Mouse (Mus musculus) cerebellum, adult 2 months (tissue): ENCODE results near the gene Zc3h14. TPM values are rescaled to one million over a fixed set of nuclear protein-coding genes. Genes with fewer than 3 reads are reported as not detected.
A peak's percentile ranks its signal among the peaks of the same experiment; 100 is the strongest.

ENCODE experiments used
- DNase-seq, 2 experiments: peaks; one replicate each; pipeline ENCODE4 v3.0.0; 2021
- H3K27ac ChIP-seq: fragments of 200-500 bp; 2 replicates; pipeline ENCODE4 v1.5.1; 2012; ENCODE audit warnings: low read length, control low read depth, inconsistent platforms; ENCODE audit not compliant: insufficient read depth
- H3K27me3 ChIP-seq: fragments of 200-500 bp; 2 replicates; pipeline ENCODE4 v1.6.1; 2012; ENCODE audit warnings: inconsistent platforms, mild to moderate bottlenecking, low read length, moderate library complexity; ENCODE audit not compliant: control insufficient read depth, insufficient read depth
- H3K4me1 ChIP-seq: fragments of 200-500 bp; 2 replicates; pipeline ENCODE4 v1.6.1; 2011; ENCODE audit warnings: low read length; ENCODE audit not compliant: control insufficient read depth, insufficient read depth
- H3K4me3 ChIP-seq: fragments of 200-500 bp; replicated peaks from 2 replicates; pipeline ENCODE3; 2011; ENCODE audit warnings: mild to moderate bottlenecking, low read depth, low read length, control low read depth; ENCODE audit not compliant: insufficient read depth
- CTCF ChIP-seq: fragments of 200-500 bp; IDR thresholded peaks from 2 replicates; pipeline ENCODE4 v1.5.1; 2011; ENCODE audit warnings: low read depth, mild to moderate bottlenecking, control low read depth, low read length, moderate library complexity, borderline replicate concordance; ENCODE audit not compliant: insufficient read depth
- POLR2A ChIP-seq: fragments of 200-500 bp; IDR thresholded peaks from 2 replicates; pipeline ENCODE4 v1.6.1; 2011; ENCODE audit warnings: low read length, control low read depth, borderline replicate concordance; ENCODE audit not compliant: insufficient read depth
- WGBS: fragments of 180-500 bp; shearing (Covaris S2); methylation state at CpG from one replicate; pipeline ENCODE4 v1.1.7; 2018; 5-methylcytosine and 5-hydroxymethylcytosine counted together
- polyA plus RNA-seq: library from polyadenylated mRNA; depleted of rRNA; stranded (reverse); fragments of >200 nt; gene quantifications from 2 replicates; pipeline ENCODE4 v1.2.3, GENCODE M21; 2012

Zc3h14 gene
- polyA plus RNA-seq, 1 experiment = 105 TPM

DNA sequence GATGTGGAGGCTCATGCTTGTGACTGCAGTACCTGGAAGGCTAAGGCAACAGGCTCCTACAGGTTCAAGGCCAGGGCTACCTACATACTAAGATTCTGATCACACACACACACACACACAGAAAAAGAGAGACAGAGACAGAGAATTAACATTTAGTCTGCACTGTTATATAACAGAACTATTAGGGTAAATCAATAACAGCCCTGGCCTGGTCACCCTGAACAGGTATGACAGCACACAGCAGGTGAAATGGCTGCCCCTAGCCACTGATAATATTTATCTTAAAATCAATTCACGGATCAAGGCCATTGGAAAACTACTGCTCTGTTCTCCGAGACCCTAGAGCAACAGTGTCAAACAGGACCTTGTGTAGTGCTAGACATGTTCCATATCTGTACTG, 30.6 kb upstream of the Zc3h14 start:
- WGBS = 94% methylated on average over 2 of the region's 2 CpGs
- TF ChIP-seq CTCF (no peak), POLR2A (no peak)
- peaks cover 8% of the 10 kb centered on the region for H3K4me1 ChIP-seq
- H3K27ac ChIP-seq = no peak overlapping the region
- H3K4me3 ChIP-seq = no peak overlapping the region
- DNase-seq = no peak
- no peaks in the 10 kb centered on the region for H3K27me3 ChIP-seq

DNA sequence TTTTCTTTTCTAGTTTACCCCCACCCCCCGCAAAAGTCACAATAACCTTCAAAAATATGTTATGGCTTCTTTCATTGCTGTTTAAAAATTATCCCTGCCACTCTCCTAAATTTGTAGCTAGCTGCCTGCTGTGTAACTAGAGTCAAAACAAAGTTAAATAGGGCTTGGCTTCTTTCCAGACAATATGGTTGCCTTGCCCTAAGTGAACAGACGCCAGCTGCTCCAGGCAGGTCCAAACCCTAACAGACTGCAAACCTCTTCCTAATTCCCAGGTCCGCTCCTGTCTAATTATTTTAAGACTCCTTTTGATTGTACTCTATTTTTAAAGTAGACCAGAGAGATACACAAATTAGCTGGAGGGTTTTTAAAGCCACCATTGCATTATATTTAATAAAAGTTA, 26.1 kb upstream of the Zc3h14 start:
- 15% methylated on average over 3 of the region's 3 CpGs for WGBS
- no peak for TF ChIP-seq POLR2A
- no peak for TF ChIP-seq CTCF
- H3K4me1 ChIP-seq = peaks cover 12% of the 10 kb centered on the region
- DNase-seq = peak; percentile 48 to 85
- H3K27ac ChIP-seq = no peak overlapping the region
- H3K4me3 ChIP-seq = no peak overlapping the region
- no peaks in the 10 kb centered on the region for H3K27me3 ChIP-seq

DNA sequence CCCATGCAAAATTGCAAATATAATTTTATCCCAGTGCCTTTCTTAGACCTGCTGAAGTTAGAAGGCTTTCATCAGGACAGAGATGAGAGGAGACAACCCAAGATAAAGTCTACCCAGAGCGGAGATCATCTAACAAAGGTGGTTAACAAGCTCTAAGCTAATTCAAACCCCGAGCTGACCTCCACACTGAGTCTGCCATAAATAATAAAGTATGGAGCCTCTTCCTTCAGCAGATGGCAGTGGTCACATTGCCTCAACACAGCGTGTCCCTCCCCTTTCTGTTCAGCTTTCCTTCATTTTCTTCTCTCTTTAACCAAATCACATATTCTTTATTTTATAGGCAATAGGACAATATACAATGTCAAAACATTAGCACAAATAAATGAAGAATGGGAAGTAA, 25.7 kb upstream of the Zc3h14 start:
- WGBS = 43% methylated on average over 3 of the region's 3 CpGs
- no peak overlapping the region for H3K27ac ChIP-seq
- TF ChIP-seq CTCF (0 out of 2 replicates have a peak, but pooled peaks have one; percentile 5), POLR2A (no peak)
- no peaks in the 10 kb centered on the region for H3K27me3 ChIP-seq
- H3K4me1 ChIP-seq = peaks cover 15% of the 10 kb centered on the region
- no peak overlapping the region for H3K4me3 ChIP-seq
- no peak for DNase-seq

DNA sequence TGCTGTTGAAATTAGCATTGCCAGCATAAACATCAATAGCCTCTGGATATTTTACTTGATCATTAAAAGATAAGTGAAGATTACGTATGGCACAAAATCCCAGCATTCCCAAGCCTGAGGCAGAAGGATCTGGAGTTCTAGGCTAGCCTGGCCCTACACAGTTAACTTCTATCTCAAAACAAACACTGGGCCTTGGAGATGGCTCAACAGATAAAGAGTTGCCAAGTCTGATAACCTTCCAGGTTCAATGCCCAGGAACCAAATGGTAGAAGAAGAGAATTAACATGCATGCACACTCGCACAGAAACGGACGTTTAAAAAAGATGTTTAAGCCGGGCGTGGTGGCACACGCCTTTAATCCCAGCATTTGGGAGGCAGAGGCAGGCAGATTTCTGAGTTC, 22.5 kb upstream of the Zc3h14 start:
- no peaks in the 10 kb centered on the region for H3K27me3 ChIP-seq
- no peak for DNase-seq
- WGBS = 88% methylated on average over 7 of the region's 7 CpGs
- peaks cover 31% of the 10 kb centered on the region for H3K4me1 ChIP-seq
- no peak overlapping the region for H3K4me3 ChIP-seq
- TF ChIP-seq CTCF (no peak), POLR2A (no peak)
- no peak overlapping the region for H3K27ac ChIP-seq

DNA sequence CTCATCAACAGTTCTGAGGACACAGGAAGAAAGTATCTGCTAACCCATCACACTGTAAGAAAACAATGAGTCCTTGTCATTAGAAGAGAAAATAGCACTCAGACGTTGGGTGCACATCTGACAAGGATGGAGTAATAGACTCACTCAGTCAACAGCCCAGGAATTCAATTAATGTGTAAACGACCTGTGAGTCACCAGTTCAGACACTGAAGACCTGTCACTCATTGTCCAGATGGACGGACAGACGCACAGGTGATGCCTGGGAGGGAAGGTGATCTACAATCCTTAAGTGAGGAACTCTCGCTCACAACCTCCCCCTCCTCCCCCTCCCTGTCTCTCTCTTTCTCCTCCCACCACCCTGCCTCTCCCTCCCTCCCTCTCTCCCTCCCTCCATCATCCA, 21.8 kb upstream of the Zc3h14 start:
- no peaks in the 10 kb centered on the region for H3K27me3 ChIP-seq
- H3K27ac ChIP-seq = no peak overlapping the region
- no peak for TF ChIP-seq POLR2A
- no peak for TF ChIP-seq CTCF
- 64% methylated on average over 5 of the region's 5 CpGs for WGBS
- no peak overlapping the region for H3K4me3 ChIP-seq
- DNase-seq = no peak
- H3K4me1 ChIP-seq = peaks cover 29% of the 10 kb centered on the region

DNA sequence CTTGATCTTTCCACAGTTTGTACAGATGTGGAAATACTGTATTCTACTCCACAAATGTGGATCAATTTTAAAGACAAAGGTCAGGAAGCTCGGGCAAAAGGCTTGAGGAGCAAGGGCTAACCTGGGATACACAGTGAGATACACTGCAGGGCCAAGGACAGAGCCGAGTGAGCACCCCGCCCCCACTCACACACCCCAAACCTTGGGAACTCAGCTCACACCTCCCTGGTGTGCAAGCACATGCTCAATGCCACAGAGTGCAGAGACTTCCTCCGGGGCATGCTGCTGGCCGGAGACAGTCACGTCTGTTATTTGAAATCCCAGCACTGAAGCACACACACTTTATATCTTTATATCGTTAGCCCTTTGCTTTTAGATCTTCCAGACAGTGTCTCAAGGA, 20.7 kb upstream of the Zc3h14 start:
- DNase-seq = peak; percentile 38 to 50
- Histone ChIP-seq H3K27me3 (no peaks in the 10 kb centered on the region), H3K27ac (no peak overlapping the region), H3K4me3 (no peak overlapping the region), H3K4me1 (peaks cover 27% of the 10 kb centered on the region)
- TF ChIP-seq POLR2A (no peak), CTCF (no peak)
- WGBS = 37% methylated on average over 7 of the region's 7 CpGs

DNA sequence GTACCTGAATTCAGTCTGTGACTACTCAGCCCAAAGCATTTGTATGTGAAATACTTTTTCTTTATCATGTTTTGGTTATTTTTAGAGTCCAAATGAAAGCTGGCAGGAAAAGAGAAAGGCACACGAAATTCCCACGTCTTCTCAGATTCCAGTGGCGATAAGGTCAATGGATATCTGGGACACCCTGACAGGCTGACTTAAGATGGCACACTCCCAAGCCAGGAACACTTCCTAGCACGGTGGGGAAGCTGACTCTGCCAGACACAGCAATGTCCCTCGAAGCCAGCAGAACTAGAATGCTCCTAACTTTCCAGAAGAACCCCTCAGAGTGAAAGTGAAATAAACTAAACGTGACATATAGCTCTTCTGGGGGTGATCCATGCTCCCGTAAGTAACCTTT, 19.6 kb upstream of the Zc3h14 start:
- DNase-seq = peak; percentile 52 to 71
- 19% methylated on average over 7 of the region's 7 CpGs for WGBS
- Histone ChIP-seq H3K27me3 (no peaks in the 10 kb centered on the region), H3K4me1 (peaks cover 24% of the 10 kb centered on the region), H3K27ac (no peak overlapping the region), H3K4me3 (no peak overlapping the region)
- TF ChIP-seq POLR2A (no peak), CTCF (no peak)

DNA sequence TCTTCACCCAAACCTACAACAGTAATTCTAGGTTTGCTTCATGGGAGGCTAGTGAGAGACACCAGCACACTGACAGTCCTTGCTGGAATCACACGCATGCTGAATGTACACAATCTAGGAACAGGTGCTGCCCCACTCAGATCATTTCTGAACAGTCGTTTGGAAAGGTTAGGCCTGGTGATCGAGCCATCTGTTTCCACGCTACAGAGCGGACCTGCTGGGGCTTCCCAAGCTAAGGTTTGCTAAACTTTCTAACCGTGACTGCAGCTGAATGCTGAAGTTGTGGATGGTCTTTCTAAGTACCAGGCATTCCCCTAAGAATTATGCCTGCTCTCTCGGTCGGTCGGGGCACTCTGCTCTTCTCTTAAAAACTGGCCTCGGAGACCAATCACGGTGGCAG, 16.1 kb upstream of the Zc3h14 start:
- peak; percentile 80 to 89 for DNase-seq
- Histone ChIP-seq H3K4me3 (peak overlapping the region; percentile 1), H3K27ac (peak overlapping the region; percentile 51), H3K4me1 (peaks cover 27% of the 10 kb centered on the region), H3K27me3 (no peaks in the 10 kb centered on the region)
- TF ChIP-seq CTCF = no peak
- no peak for TF ChIP-seq POLR2A
- 18% methylated on average over 11 of the region's 11 CpGs for WGBS
